Mouse (Mus musculus) gastrocnemius, adult 18-20 months (tissue): ENCODE measurements at regions not wholly inside any gene's neighbourhood (a gene's known extent, or its start where the extent isn't known, plus 50 kb on each side); places are given as distances from the start of the nearest gene placed in this dataset.
A peak's percentile ranks its signal among the peaks of the same experiment; 100 is the strongest.

ENCODE experiments used
- DNase-seq: peaks from one replicate; pipeline ENCODE4 v3.0.0; 2021; ENCODE audit warnings: low spot score

GRCm38 (mm10) chr8:114063566-114063965 lies 69.8 kb upstream of the Nudt7 start:
- no peak for DNase-seq

GRCm38 (mm10) chr8:114072330-114072729 lies 61.0 kb upstream of the Nudt7 start:
- no peak for DNase-seq

- peak; percentile 13 for DNase-seq
Measured at GRCm38 (mm10) chr8:114074122-114074521, 59.2 kb upstream of the Nudt7 start.

- DNase-seq = no peak
Measured at GRCm38 (mm10) chr8:114076701-114077100, 56.7 kb upstream of the Nudt7 start.

- peak; percentile 23 for DNase-seq
Measured at GRCm38 (mm10) chr8:114081049-114081756, 52.2 kb upstream of the Nudt7 start.

- DNase-seq = no peak
Measured at GRCm38 (mm10) chr8:114081757-114082059, 51.6 kb upstream of the Nudt7 start.
